Mouse (Mus musculus): ENCODE results near the gene Rreb1. TPM values are rescaled to one million over a fixed set of nuclear protein-coding genes. Genes with fewer than 3 reads are reported as not detected.

Rreb1 gene
- polyA plus RNA-seq (2012; rRNA removed; ENCODE audit: low replicate concordance), result 12.8 and 21.7 TPM in 2 replicates

GRCm38 (mm10) chr13:37778147-37778593, at the start of gene Rreb1:
Gene Rreb1 (plus strand): TSS chr13:37778400.

DNA sequence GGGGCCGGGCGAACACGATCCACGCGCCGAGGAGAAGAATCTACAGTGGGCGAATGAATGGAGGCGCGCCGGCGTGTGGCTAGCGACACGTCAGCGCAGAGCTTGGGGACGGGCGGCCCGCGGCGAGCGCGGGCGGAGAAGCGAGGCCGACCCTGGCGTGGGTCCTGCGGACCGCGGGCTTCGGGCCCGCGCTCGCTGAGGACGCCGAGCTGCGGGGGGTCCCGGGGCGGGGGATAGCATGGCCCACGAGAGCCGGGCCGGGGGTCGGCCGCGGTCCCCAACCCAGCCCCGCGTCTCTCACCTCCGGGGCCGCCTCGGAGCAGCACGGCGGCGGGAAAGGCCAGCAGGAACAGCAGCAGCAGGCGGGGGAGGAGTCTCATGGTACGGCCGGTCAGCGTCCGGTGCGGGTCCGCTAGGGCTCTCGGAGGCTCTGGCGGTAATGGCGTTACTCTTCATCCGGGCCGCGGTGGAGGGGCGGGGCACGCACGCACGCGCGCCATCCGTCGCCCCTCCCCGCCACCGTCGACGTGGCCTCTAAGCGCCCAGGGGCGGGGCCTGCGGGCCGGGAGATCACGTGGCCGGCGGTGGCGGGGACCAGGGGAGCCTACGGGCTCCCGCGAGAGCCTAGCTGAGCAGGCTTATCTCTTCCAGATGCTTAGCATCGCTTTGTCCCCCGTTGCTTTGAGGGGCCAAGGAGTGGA, 215.7 kb downstream of the Rreb1 start, which contains the start of gene Ssr1:
TSS of gene Ssr1 (minus strand) at position 514 of the 701 bp plus-strand sequence.

Other genes starting within 250 kb of the Rreb1 start
- gene Ssr1, start 215.8 kb downstream of the Rreb1 start, polyA plus RNA-seq (2012; rRNA removed; ENCODE audit: low replicate concordance), result 1.8 and 3.1 TPM in 2 replicates